Mouse (Mus musculus): ENCODE results near the gene Mmaa.

Gene Mmaa

GRCm38 (mm10) chr8:79288681-79289080 is 6.1 kb downstream of the Mmaa start:
- no peak for DNase-seq (ENCODE audit: extremely low spot score)

- DNase-seq (ENCODE audit: extremely low spot score): no peak
These were observed 6.5 kb downstream of the Mmaa start for GRCm38 (mm10) chr8:79288250-79288649.

DNA sequence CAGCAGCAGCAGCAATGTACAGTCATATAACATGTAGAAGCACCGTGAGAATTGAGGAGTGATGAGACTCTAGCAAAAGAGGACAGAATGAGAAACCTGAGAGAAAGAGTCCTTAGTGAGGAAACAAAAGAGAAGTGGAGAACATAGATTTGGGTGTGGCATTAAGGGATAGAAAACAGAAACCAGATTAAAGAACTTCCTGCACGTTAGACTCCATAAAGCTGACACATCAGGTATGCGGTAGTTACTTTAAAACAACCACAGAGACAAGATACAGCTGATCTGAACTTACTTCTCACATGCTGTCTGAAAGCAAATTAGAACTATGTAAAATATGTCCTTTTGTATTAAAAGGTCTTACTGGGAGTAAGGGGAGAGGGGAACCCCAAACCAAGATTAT is 8.3 kb downstream of the Mmaa start:
- no peak for DNase-seq (ENCODE audit: extremely low spot score)

DNA sequence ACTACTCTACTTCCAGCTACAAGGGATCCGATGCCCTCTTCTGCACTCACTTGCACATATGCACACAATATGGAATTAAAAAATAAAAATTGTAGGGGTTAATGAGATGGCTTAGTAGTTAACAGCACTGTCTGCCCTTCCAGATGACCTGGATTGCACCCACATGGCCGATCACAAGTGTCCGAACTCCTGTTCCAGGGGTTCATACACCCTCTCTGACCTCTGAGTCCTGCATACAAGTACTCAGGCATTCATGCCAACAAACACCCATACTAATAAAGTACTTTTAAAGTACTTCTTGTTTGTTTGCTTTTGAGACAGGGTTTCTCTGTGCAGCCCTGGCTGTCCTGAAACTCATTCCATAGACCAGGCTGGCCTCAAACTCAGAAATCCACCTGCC is 10.1 kb downstream of the Mmaa start:
- no peak for DNase-seq (ENCODE audit: extremely low spot score)

- no peak for DNase-seq (ENCODE audit: extremely low spot score)
These were observed 13.3 kb downstream of the Mmaa start for GRCm38 (mm10) chr8:79281376-79281890.

DNA sequence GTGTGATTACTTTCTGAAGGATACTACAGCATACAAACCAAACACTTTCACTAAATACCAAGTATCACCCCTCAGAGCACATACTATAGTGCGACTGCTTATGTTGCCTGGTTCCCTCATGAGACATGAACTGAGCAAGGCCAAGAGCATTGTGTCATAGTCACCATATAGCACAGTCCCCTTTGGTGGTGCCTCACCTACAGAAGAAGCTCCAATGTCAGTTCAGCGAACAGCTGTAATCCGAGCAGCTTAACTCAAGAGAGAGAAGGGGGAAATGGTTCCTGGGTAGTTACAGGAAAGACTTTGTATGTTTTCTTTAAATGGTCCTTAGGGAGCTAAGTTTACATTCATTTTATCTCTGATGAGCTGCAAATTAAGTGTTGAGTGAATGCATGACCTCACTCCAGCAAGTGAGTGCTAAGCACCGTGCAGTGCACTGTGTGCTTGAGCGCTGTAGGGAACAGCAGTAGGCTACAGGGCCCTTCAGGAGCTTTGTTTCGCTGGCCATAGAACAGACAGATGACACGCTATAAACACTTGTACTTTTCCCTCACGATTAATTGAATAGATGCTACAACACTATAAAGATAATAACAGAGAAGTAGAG is 17.4 kb downstream of the Mmaa start:
- no peak for DNase-seq (ENCODE audit: extremely low spot score)

DNA sequence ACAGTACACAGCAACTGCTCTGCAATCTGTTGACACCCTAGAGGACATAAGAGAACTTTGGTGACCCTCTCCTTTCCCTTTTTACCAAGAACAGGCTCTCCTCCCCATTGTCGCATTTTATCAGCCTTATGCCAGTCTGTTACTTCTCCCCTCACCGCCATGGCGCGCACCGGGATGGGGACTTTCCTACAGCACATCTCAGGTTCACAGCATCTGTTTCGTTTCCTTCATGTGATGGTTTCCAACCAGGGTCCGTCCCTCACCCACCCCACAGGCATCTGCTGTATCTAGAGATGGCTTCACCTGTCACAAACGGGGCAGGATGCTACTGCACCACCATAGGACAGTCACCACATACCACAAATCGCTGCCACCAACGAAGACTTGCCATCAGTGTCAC is 19.8 kb downstream of the Mmaa start:
- DNase-seq (ENCODE audit: extremely low spot score): no peak

DNA sequence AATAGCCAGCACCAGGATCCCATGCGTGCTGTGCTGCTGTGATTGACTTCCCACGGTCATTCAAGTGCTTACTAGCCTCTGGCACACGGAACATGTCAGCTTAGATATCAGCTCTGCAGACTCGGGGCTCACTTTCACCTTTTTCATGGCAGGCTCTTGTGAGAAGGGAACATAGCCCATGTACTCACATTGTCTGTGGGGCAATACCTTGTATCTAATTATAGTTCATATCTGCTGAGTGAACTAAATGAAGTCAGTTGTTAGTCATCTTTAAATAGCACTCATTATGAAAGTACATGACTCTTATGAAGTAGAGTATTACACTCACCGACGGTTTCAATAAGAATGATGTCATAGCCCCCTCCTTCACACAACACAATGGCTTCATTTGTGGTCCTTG is 21.0 kb downstream of the Mmaa start:
- no peak for DNase-seq (ENCODE audit: extremely low spot score)

DNA sequence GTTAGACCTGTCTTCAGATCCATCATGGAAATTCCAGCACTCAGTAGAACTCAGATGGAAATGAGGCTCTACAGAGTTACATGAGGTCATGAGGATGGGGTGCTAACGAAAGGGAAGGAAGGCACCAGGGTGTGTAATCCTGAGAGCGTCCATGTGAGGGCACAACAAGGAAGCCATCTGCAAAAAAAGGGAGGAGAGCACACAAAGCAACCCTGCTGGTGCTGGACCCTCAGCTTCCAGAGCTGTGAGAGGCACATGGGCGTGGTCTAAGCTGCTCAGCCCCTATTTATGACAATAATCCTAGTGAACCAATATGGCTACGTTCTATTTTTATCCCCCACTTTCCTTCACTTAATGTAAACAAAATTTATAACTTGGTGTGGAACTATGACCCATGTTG is 22.1 kb downstream of the Mmaa start:
- no peak for DNase-seq (ENCODE audit: extremely low spot score)

DNA sequence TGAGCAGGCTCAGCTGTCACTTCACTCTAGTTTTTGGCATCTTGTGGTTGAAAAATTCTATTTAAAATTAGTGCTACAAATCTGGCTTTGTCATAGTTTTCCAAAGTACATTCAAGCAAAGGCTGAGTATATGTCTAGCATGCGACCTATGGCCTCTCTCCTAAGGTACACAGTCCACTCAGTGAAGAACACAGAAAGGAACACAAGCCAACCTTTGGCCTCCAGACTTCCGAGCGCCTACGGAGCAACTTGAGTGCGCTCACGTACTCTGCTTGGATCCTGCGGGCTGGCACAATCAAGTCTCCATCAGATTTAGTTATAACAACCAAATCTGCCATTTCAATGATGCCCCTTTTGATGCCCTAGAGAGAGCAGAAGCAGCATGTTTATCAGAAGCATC is 25.8 kb downstream of the Mmaa start:
- DNase-seq (ENCODE audit: extremely low spot score): no peak

DNA sequence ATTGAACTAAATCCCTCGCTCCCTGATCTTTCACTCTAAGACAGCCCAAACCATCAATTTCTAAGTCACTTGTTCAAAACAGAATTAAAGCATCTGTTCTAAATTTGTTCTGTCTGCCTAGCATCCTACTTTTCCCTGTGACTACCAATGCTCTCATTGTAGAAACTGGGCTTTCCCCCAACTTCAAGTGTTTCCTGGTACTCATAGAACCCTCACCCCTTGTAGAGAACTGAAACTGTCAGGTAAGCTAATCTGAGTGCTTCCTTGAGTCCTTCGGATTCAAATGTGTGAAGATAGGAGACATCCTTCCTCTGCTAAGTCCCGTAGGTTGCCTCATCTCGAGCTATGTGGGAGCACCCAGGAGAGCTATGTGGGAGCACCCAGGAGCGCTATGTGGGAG is 32.8 kb downstream of the Mmaa start:
- DNase-seq (ENCODE audit: extremely low spot score): no peak

DNA sequence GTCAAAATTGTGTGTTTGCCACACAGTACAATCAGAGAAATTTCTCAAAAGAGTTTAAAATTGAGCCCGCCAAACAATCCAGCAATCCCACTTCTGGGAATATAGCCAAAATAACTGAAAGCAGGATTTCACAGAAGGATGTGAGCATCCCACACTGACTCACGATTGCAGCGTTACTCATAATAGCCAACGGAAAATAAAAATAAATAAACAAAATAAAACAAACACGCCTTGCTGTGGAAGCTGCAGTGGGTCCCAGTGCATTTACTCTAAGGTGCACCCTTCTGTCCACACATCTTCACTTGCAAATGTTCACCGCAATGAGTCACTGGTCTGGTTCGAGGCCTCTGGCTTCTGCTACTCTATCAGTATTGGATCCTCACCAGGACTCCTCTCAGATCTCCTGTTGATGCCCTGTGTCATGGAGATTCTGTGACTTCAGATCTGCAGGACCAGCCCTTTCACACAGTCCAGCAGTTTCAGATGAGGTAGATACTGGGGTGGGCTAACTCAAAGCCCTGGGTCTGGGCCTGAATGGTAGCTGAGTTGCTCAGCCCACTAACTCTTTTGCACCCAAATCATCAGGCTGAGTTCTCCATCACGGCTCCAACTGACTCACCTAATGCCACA is 38.5 kb downstream of the Mmaa start:
- DNase-seq (ENCODE audit: extremely low spot score): no peak

GRCm38 (mm10) chr8:79253742-79254141 is 41.0 kb downstream of the Mmaa start:
- DNase-seq (ENCODE audit: extremely low spot score): no peak

- DNase-seq (ENCODE audit: extremely low spot score): no peak
These were observed 46.3 kb downstream of the Mmaa start, which contains the start of gene 1700011L22Rik for GRCm38 (mm10) chr8:79248470-79248869. Gene 1700011L22Rik (minus strand): TSS chr8:79248570.

DNA sequence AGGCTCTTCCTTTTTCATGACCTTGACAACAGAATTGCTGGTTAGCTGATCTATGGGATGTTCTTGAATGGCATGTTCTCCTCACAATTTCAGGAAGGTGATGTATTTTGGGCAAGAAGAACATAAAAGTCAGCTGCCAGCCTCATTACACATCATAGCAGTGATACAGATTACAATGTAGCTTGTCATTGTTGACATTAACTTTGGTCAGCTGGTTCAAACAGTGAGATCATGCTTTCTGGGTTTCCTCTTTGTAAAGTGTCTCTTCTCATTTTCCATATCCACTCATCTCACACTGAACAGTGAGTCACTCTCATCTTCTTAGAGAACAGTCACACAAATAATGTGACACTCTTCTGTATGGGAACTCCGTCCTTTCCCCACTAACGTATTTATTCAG is 51.3 kb downstream of the Mmaa start:
- no peak for DNase-seq (ENCODE audit: extremely low spot score)

DNA sequence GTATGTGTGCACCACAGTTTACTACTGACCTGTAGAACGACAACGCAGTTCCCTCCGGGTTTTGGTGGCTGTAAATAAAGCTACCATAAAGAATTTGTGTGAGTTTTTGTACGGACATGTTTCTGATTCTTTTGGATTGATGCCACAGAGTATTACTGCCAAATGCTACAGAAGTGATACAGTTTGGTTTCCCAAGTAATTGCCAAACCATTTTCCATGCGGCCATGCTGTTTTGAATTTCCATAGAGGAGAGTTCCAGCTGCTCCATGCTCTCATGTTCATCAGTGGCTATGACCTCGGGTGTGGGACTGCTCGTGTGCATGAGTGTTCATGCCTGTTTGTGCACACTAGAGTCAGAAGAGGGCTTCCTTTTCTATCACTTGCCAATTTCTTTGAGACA is 54.7 kb downstream of the Mmaa start:
- DNase-seq (ENCODE audit: extremely low spot score): no peak

GRCm38 (mm10) chr8:79239320-79239719 is 55.4 kb downstream of the Mmaa start:
- no peak for DNase-seq (ENCODE audit: extremely low spot score)

DNA sequence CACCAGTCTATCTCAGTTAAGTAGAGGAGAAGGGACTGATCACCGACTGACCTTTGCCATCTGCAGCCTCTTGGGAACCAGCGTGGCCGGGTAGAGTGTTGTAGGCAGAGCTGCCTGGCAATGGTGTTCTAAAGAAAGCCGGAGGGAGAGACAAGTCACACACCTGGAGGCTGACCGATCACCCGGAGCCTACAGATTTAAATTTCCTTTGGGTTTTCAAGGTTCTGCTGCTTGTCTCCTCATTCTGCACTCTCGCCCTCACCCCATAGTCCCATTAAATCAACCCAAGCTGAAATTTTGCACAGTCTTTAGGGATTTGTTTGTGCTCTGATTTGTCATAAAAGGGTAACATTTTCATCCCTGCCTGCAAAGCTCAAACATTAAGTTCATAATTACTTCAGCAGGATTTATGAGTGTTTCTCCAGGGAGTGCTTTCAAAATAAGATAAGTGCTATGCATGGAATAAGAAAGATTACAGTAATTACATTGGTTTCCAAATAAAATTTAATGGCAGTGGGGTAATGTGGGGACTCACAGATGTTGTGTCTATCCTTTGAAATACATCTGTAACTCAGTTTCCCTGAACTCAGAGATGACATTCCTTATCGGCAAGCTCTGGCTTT is 65.4 kb downstream of the Mmaa start:
- no peak for DNase-seq (ENCODE audit: extremely low spot score)

- no peak for DNase-seq (ENCODE audit: extremely low spot score)
These were observed 66.8 kb downstream of the Mmaa start for GRCm38 (mm10) chr8:79227916-79228315.

DNA sequence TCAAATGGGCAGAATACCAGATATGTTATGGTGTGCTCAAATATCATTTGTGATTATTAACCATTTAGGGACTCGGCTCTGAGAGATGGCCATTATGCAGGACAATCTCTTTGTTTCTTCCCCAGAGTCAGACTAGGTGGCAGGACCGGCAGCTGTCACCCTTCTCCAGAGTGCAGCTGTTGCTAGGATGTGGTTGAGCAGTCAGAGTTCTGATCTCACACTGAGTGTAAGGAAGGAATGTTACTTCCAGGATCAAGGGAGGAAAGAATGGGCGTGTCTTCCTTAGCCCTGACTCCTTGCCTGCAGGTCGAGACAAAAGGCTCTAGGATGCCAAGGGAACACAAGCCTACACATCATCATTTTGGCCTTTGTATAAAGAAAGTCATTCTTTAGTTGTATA is 67.5 kb downstream of the Mmaa start:
- DNase-seq (ENCODE audit: extremely low spot score): no peak

- no peak for DNase-seq (ENCODE audit: extremely low spot score)
These were observed 68.7 kb downstream of the Mmaa start for GRCm38 (mm10) chr8:79226046-79226445.

DNA sequence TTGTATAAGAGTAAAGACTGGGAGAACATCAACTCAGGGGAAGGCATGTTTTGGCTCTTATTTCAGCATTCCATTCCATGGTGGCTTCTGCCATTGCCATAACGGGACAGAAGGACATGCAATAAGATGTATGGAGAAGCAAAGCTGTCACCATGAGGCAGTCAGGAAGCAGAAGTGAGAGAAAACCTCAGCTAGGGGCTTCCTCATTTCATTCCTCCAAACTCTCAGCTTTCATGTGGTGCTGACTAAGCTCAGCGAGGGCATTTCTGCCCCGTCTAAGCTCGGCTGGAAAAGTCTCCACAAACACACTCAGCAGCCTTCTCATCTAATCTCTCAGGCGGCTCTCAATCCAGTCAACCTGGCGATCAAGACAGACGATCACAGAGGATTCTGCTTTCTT is 69.2 kb downstream of the Mmaa start:
- no peak for DNase-seq (ENCODE audit: extremely low spot score)

GRCm38 (mm10) chr8:79224363-79224762 is 70.4 kb downstream of the Mmaa start:
- DNase-seq (ENCODE audit: extremely low spot score): no peak

Data from embryo, embryonic 9.5 days (tissue).